10 mouse cellular contexts compared by ENCODE assay signal in the genomic region with DNA sequence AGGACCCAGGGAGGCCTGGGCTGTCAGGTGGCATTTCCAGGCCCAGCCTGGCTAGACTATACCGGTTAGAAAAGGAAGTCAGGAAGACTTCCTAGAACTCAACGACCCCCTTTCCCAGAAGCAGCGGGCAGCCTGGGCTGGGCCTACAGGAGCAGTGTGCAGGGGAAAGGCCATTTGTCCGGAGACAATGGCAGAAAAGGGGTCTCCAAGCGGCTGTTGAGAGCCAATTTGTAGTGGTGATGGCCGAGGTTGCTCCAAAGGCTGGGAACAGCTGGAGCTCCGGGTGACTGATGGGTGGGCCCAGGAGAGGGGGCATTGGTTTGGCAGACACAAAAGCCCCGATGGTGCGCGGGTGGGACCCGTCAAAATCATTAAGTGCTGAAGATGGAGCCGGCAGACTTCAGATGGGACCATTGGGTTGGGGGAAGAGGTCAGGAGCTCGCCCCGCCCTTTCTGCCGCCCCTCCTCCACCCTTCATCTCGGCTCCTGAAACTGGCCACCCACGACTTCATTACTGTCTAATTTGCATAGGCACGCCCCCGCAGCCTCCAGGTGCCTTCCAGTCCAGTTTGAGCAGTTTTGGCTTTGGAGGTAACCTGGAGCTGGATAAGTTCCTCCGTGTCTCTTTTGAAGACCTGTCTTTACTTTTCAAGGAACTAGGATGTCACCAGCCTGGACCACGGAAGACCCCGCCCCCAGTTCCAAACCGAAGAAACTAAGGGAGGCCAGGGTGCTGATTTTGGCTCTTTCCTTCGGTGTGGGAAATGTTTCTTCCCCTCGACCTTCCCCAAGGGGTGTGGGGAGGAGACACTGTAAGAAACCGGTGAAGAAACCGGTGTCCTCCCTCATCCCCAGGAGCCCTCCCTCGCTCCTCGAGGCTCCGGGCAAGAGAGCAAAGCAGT. TPM values are rescaled to one million over a fixed set of nuclear protein-coding genes. Genes with fewer than 3 reads are reported as not detected.
DNase-seq lines count a peak whose midpoint lies in the region; ATAC-seq and TF ChIP-seq lines count a peak whose summit lies in the region.
"Had no signal": no experiment of that assay in that cellular context is flagged by ENCODE, and none has a peak within 500 bp of the region (broad histone marks: within the 10 kb centered on the region; RNA-seq: fewer than 3 reads in every experiment).

No protein-coding gene starts in this region.

- 0 out of 2 replicates have a peak, but pooled peaks have one; percentile 39 for ATAC-seq in forebrain, embryonic 12.5 days (ENCODE audit: low FRiP score)

- H3K4me1 ChIP-seq in kidney, adult 2 months (ENCODE audit: control insufficient read depth, insufficient read depth, low read length), result peaks cover 3% of the 10 kb centered on the region; the same call in 1 of the 2 replicates
- peaks cover 29% of the 10 kb centered on the region for H3K4me1 ChIP-seq in forebrain, embryonic 12.5 days
- peaks cover 44% of the 10 kb centered on the region for H3K4me1 ChIP-seq in limb, embryonic 10.5 days

- no peak for TF ChIP-seq POLR2A in kidney, adult 2 months (IDR thresholded peaks at IDR 0.05; ENCODE audit: low read depth, low read length)

- H3K9me3 ChIP-seq in forebrain, embryonic 12.5 days, result no peaks in the 10 kb centered on the region
- H3K9me3 ChIP-seq in limb, embryonic 10.5 days (replicated peaks), result no peaks in the 10 kb centered on the region

- 10% methylated on average over 30 of the region's 30 CpGs for WGBS in kidney, adult 2 months
- 1% methylated on average over 30 of the region's 30 CpGs for WGBS in forebrain, embryonic 12.5 days
- 1% methylated on average over 30 of the region's 30 CpGs for WGBS in limb, embryonic 10.5 days

- peak overlapping the region; percentile 82 for H3K4me2 ChIP-seq in forebrain, embryonic 12.5 days

- H3K9ac ChIP-seq in forebrain, embryonic 12.5 days, result peak overlapping the region; percentile 50

- H3K27ac ChIP-seq in kidney, adult 2 months (ENCODE audit: insufficient read depth, low read depth, low read length), result no peak overlapping the region
- H3K27ac ChIP-seq in forebrain, embryonic 12.5 days, result no peak overlapping the region
- H3K27ac ChIP-seq in limb, embryonic 10.5 days, result peak overlapping the region; percentile 42; the same call in 1 of the 2 replicates

- TF ChIP-seq CTCF in kidney, adult 2 months (conservative IDR thresholded peaks at IDR 0.05; ENCODE audit: insufficient read depth, insufficient read length, low read depth, low read length), result no peak

- peak overlapping the region; percentile 13; the same call in 1 of the 2 replicates for H3K4me3 ChIP-seq in kidney, adult 2 months (ENCODE audit: insufficient read depth, low read depth, low read length)
- peak overlapping the region; percentile 43 for H3K4me3 ChIP-seq in forebrain, embryonic 12.5 days (replicated peaks)
- H3K4me3 ChIP-seq in limb, embryonic 10.5 days, result peak overlapping the region; percentile 49

- no peaks in the 10 kb centered on the region for H3K36me3 ChIP-seq in kidney, adult 2 months (ENCODE audit: control insufficient read depth, insufficient read depth, low read length)
- no peaks in the 10 kb centered on the region for H3K36me3 ChIP-seq in forebrain, embryonic 12.5 days (replicated peaks)
- H3K36me3 ChIP-seq in limb, embryonic 10.5 days, result no peaks in the 10 kb centered on the region

- peak; percentile 24 for DNase-seq in kidney, adult 2 months
- DNase-seq in kidney, adult 18-20 months, result no peak
- peak; percentile 46 for DNase-seq in limb, embryonic 10.5 days (ENCODE audit: low spot score)
- DNase-seq in retina, embryonic 14.5 days (ENCODE audit: low spot score), result peak; percentile 52
- no peak for DNase-seq in cerebellum, adult 8-10 months
- DNase-seq in urinary bladder, postnatal 25 days (ENCODE audit: low spot score), result no peak
- DNase-seq in T-cell, adult 2 months (ENCODE audit: low spot score), result no peak

- H3K27me3 ChIP-seq in kidney, adult 2 months (replicated peaks; ENCODE audit: control insufficient read depth, insufficient read depth, low read length), result no peaks in the 10 kb centered on the region; the same call in 1 of the 2 replicates
- peaks cover 95% of the 10 kb centered on the region for H3K27me3 ChIP-seq in forebrain, embryonic 12.5 days
- peaks cover 86% of the 10 kb centered on the region for H3K27me3 ChIP-seq in limb, embryonic 10.5 days (ENCODE audit: low read depth, poor library complexity, severe bottlenecking)
- H3K27me3 ChIP-seq: Patski had no signal

RNA-seq across cellular contexts. Expression of a gene that starts 36.3 kb away (rescaled TPM):
- 25.8 and 29.7 TPM in 2 replicates for polyA plus RNA-seq in kidney, adult 2 months (2012; rRNA removed)
- 0.08 and 0.19 TPM in 2 replicates for polyA plus RNA-seq in forebrain, embryonic 12.5 days (2016; fragmentation: Nextera tagmentation; extraction: Ambion mirVana)
- polyA plus RNA-seq in limb, embryonic 10.5 days (2016; fragmentation: Nextera tagmentation; extraction: Ambion mirVana), result 0.05 and 0.20 TPM in 2 replicates
- polyA plus RNA-seq: urinary bladder, adult 2 months had no signal

Comparison
In these comparisons a context has a peak if more than half of its experiments do, and no peak if none do; other contexts are left out.
1. DNase-seq: peak in kidney, adult 2 months (single experiment), limb, embryonic 10.5 days (single experiment) and retina, embryonic 14.5 days (single experiment); none in kidney, adult 18-20 months (single experiment), cerebellum, adult 8-10 months (single experiment), urinary bladder, postnatal 25 days (single experiment) and T-cell, adult 2 months (single experiment).
2. RNA of a gene that starts 36.3 kb away (polyA plus RNA-seq): 25.8 to 29.7 TPM in kidney, adult 2 months; 0.05 to 0.20 TPM in limb, embryonic 10.5 days and 0.08 to 0.19 TPM in forebrain, embryonic 12.5 days; every median in the first group is over 10 times any median in the second.
3. Peak in every context shown above with its lines, with median percentiles within 50 percentile points of each other: H3K4me3 ChIP-seq.